ENCODE assay signal across 9 mouse cellular contexts in the genomic region with DNA sequence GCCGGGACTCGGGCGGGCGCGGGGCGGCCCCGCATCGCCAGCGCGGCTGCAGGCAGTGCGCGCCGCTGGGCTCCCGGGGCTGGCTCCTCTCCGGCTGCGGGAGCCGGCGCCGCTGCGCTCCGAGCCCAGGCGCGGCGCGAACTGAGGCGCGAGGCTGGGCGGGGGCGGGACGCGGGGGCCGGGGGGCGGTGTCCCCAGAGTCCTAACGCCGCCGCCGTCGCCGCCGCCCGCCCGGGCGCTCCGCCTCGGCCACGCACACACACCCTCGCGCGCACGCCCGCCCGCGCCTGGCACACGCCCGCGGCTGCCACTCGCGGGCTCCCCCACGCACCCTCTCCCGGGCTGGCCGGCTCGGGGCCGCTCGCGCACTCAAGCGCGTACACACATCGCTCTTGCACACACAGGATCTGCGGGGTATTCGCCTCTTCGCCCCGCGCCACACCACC. TPM values are rescaled to one million over a fixed set of nuclear protein-coding genes. Genes with fewer than 3 reads are reported as not detected.
DNase-seq lines count a peak whose midpoint lies in the region; ATAC-seq and TF ChIP-seq lines count a peak whose summit lies in the region.
"Had no signal": no experiment of that assay in that cellular context is flagged by ENCODE, and none has a peak within 500 bp of the region (broad histone marks: within the 10 kb centered on the region; RNA-seq: fewer than 3 reads in every experiment).

Gene Ptprt, minus strand, starts transcription at position 207 of the 446 bp plus-strand sequence.

- H3K36me3 ChIP-seq in kidney, postnatal 0 days (ENCODE audit: insufficient read depth, low read length) = no peaks in the 10 kb centered on the region

- H3K27ac ChIP-seq in kidney, postnatal 0 days = no peak within 1 kb of the TSS
- 0 out of 2 replicates have a peak within 1 kb of the TSS, but pooled peaks have one; percentile 16 for H3K27ac ChIP-seq in olfactory bulb, adult 2 months (ENCODE audit: insufficient read depth, low read depth, low read length)
- H3K27ac ChIP-seq: macrophage had no signal

- no peak for TF ChIP-seq CTCF in kidney, postnatal 0 days (IDR thresholded peaks at IDR 0.05; ENCODE audit: low read depth)
- TF ChIP-seq CTCF in olfactory bulb, adult 2 months (IDR thresholded peaks at IDR 0.05; ENCODE audit: insufficient read depth, low read depth, low read length) = no peak

- intact Hi-C loops in left cerebral cortex, postnatal 4 days (cut with DNase I) = loop anchor here (5.0 kb wide), 1 partner anchor 999 kb away; no protein-coding TSS in a partner anchor

- under 1% methylated on average over 52 of the region's 73 CpGs for WGBS in kidney, postnatal 0 days
- WGBS in olfactory bulb, adult 2 months = under 1% methylated on average over 72 of the region's 73 CpGs

- 0 out of 2 replicates have a peak, but pooled peaks cover 4% of the 10 kb centered on the region for H3K4me1 ChIP-seq in kidney, postnatal 0 days (replicated peaks; ENCODE audit: insufficient read depth, low read length)
- peaks cover 10% of the 10 kb centered on the region for H3K4me1 ChIP-seq in olfactory bulb, adult 2 months (ENCODE audit: control insufficient read depth, insufficient read depth, low read length)

- peaks cover 31% of the 10 kb centered on the region for H3K27me3 ChIP-seq in kidney, postnatal 0 days (ENCODE audit: insufficient read depth, low read length)

- 0 out of 2 replicates have a peak, but pooled peaks have one; percentile 10 for ATAC-seq in kidney, postnatal 0 days (replicated peaks; ENCODE audit: low FRiP score, low read depth)
- ATAC-seq in CD4-positive, CD25-positive, alpha-beta regulatory T cell, adult 4 months = no peak
- no peak for ATAC-seq in megakaryocyte progenitor cell, adult 5-6 weeks (replicated peaks; ENCODE audit: poor library complexity)

- DNase-seq in kidney, postnatal 0 days (ENCODE audit: low spot score) = no peak
- no peak for DNase-seq in kidney, adult 9 months
- DNase-seq in cerebellum, adult 9-11 months = peak; percentile 57
- DNase-seq in frontal cortex, postnatal 36 days (ENCODE audit: low spot score in 2 of 2) = peak; percentile 45 to 57
- DNase-seq in left cerebral cortex, postnatal 4 days = peak; percentile 36

- peak within 1 kb of the TSS; percentile 37; the same call in 1 of the 2 replicates for H3K9ac ChIP-seq in kidney, postnatal 0 days (ENCODE audit: low read depth, low read length)

- peak within 1 kb of the TSS; percentile 89 for H3K4me2 ChIP-seq in kidney, postnatal 0 days (ENCODE audit: low read length)

- H3K4me3 ChIP-seq in kidney, postnatal 0 days (replicated peaks; ENCODE audit: low read depth, low read length) = peak within 1 kb of the TSS; percentile 45
- peak within 1 kb of the TSS; percentile 76 for H3K4me3 ChIP-seq in olfactory bulb, adult 2 months (ENCODE audit: insufficient read depth, low read depth, low read length)

- H3K9me3 ChIP-seq in kidney, postnatal 0 days (replicated peaks; ENCODE audit: low read length) = no peaks in the 10 kb centered on the region

- no peak for TF ChIP-seq POLR2A in olfactory bulb, adult 2 months (IDR thresholded peaks at IDR 0.05; ENCODE audit: insufficient read depth, low read depth, low read length)

RNA-seq across cellular contexts. Expression of gene Ptprt, which starts in this region (rescaled TPM):
- polyA plus RNA-seq in kidney, postnatal 0 days (2015; fragmentation: Nextera tagmentation; extraction: Ambion mirVana) = 3.9 and 4.0 TPM in 2 replicates
- total RNA-seq in left cerebral cortex, postnatal 4 days (2021) = 10 to 100 TPM; 81.3 to 88.0 TPM
- polyA plus RNA-seq in olfactory bulb, adult 2 months (2012; ENCODE audit: insufficient read depth, insufficient read length, low replicate concordance, missing spikeins) = 33.3 TPM in 1 of 2 replicates, not detected in the other
- polyA plus RNA-seq in CD4-positive, CD25-positive, alpha-beta regulatory T cell, adult 4 months (2017; shearing (Covaris generic)) = not detected
- total RNA-seq in megakaryocyte progenitor cell, adult 5-6 weeks (2015) = not detected in 2 replicates
- total RNA-seq in megakaryocyte progenitor cell, adult 5-6 weeks (2017) = not detected in 2 replicates
- polyA plus RNA-seq: macrophage had no signal

Comparison
In these comparisons a context has a peak if more than half of its experiments do, and no peak if none do; other contexts are left out.
1. RNA of gene Ptprt (total RNA-seq): 81.3 to 88.0 TPM in left cerebral cortex, postnatal 4 days; not detected in megakaryocyte progenitor cell, adult 5-6 weeks; every median in the first group is over 10 times any median in the second.
2. DNase-seq: peak in cerebellum, adult 9-11 months (single experiment), frontal cortex, postnatal 36 days (2 of 2) and left cerebral cortex, postnatal 4 days (single experiment); none in kidney, postnatal 0 days (single experiment) and kidney, adult 9 months (single experiment).